Mouse (Mus musculus): ENCODE results near the gene Spata45. TPM values are rescaled to one million over a fixed set of nuclear protein-coding genes. Genes with fewer than 3 reads are reported as not detected.

Gene Spata45
- polyA plus RNA-seq (2015; fragmentation: Nextera tagmentation; extraction: Ambion mirVana) = not detected in 2 replicates

DNA sequence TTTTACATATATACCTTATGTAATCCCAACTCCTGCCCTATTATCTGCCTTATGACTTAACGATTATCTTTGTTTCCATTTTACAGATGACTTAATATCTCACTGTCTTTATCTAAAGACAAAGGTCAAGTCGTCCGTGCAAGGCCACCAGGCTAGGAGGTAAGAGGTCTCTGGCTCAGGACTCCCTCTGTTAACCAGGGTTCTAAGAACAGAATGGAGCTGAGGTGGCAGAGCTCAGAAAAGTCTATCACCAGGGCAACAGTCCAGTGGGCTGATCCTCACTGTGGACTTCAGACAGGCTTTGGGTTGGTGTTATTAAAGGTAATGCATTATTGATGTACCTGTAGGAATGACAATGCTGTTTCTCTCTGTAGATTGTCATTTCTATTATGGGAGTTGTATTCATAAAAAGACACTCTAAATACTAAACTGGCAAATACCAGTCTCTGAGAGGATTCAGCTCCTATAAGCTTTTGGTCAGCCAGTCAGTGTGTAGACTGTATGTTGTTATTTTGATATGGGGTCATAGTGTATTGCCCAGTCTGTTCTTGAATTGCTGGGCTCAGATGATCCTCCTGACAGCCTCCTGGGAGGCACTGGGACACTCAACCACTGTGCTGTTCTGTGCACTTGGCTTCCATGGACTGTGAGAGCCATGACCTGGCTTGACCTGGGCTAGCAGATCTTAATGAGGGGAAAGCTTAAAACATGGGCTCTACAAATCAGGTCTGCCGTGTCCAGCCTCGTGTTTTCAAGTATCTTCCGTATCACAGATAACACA lies at the start of gene Spata45:
Spata45 (plus strand) TSS at position 86 of the 781 bp plus-strand sequence.

DNA sequence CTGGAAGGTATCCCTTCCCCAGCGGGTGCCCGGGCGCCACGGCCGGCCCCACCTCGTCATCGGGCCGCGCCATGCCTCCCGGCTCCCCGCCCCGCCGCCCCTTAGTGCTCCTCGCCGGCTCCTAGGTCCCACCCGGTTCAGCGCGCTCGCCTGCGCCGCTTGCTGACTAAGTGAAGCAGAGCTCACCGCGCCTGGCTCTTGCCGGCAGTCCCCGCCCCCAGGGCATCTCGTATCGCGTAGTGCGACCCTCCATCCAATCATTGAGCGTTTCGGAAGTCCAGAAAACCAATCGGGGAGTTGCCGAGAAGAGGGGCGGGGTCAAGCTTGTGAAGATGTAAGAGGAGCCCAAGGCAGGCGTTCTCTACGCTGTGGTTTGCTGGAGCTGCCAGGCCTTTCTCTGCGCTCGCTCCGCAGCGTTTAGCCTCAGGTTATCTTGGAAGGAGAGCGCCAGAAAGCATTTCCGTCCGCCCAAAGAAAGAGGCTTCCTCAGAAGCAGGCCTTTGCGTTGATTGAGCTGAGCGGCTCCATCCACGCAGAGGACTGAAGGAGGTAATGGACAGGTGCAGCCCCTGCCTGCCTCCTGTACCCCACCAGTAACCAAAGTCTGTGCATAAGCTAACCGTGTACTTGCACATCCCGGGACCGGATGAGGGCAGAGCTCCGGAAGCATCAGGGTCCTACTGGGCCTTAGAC lies 10.3 kb upstream of the Spata45 start, which contains the start of gene Flvcr1:
Flvcr1 (minus strand) TSS at position 138 of the 693 bp plus-strand sequence.

DNA sequence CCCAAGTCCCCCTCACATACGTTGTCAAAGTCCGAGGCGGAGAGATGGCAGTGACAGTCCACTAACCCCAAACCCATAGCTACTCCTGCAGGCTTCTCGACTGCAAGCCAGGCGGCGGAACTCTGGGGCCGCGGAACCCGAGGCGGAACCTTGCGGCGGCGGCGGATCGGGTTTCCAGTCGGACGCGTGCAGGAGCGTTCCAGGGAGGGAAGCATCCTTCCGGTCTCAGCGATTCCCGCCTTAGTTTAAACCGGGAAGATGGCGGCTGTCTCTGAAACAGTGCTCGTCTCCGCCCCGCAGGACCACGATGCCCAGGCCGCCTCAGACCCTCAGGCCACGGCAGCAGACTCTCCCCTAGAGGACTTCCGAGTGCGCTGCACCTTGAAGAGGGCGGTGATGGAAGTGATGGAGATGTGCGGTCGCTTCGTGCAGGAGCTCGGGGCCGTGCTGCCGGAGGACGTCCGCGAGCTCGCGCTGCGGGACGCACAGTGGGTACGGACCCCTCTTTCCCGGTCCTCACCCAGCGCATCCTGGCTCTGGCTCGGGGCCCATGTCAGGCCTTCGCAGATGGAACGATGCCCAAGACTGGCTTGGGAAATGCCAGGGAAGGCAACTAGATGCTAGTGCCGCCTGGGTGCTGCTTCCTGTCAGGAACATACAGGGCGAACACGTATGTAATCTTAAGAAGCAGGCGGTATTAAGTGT lies 26.5 kb downstream of the Spata45 start, which contains the start of the genes Tatdn3 and Nsl1:
Tatdn3 (minus strand) TSS at position 152 of the 705 bp plus-strand sequence.
Nsl1 (plus strand) TSS at position 232 of the 705 bp plus-strand sequence.

Other genes with a start within 250 kb of the Spata45 start
- 7.8 and 9.2 TPM in 2 replicates for gene Rps6kc1, start 124.9 kb upstream of the Spata45 start, polyA plus RNA-seq (2015; fragmentation: Nextera tagmentation; extraction: Ambion mirVana)
- 29.0 and 32.6 TPM in 2 replicates for gene Angel2, start 111.5 kb upstream of the Spata45 start, polyA plus RNA-seq (2015; fragmentation: Nextera tagmentation; extraction: Ambion mirVana)
- 6.0 and 10.4 TPM in 2 replicates for gene Vash2, start 57.3 kb upstream of the Spata45 start, polyA plus RNA-seq (2015; fragmentation: Nextera tagmentation; extraction: Ambion mirVana)
- gene Flvcr1, start 10.5 kb upstream of the Spata45 start, polyA plus RNA-seq (2015; fragmentation: Nextera tagmentation; extraction: Ambion mirVana) = 6.1 and 7.1 TPM in 2 replicates
- gene Tatdn3, start 26.3 kb downstream of the Spata45 start, polyA plus RNA-seq (2015; fragmentation: Nextera tagmentation; extraction: Ambion mirVana) = 18.7 and 23.1 TPM in 2 replicates
- 4.6 and 6.2 TPM in 2 replicates for gene Nsl1, start 26.4 kb downstream of the Spata45 start, polyA plus RNA-seq (2015; fragmentation: Nextera tagmentation; extraction: Ambion mirVana)
- 5.5 and 10.3 TPM in 2 replicates for gene Batf3, start 61.2 kb downstream of the Spata45 start, polyA plus RNA-seq (2015; fragmentation: Nextera tagmentation; extraction: Ambion mirVana)
- not detected in 2 replicates for gene Fam71a, start 128.2 kb downstream of the Spata45 start, polyA plus RNA-seq (2015; fragmentation: Nextera tagmentation; extraction: Ambion mirVana)
- 2.7 and 3.4 TPM in 2 replicates for gene Atf3, start 181.4 kb downstream of the Spata45 start, polyA plus RNA-seq (2015; fragmentation: Nextera tagmentation; extraction: Ambion mirVana)

All from adrenal gland, postnatal 0 days (tissue).